Mouse (Mus musculus) megakaryocyte, adult 5-6 weeks (primary cell): ENCODE results near the gene Trir. TPM values are rescaled to one million over a fixed set of nuclear protein-coding genes. Genes with fewer than 3 reads are reported as not detected.

Experiments used
- ATAC-seq: 2 replicates; pipeline ENCODE4 v1.8.0; 2016; ENCODE audit warnings: mild to moderate bottlenecking, inconsistent platforms; ENCODE audit not compliant: poor library complexity, severe bottlenecking
- total RNA-seq, 2 experiments: library from RNA; stranded (forward) in 1 of 2; stranded (reverse) in 1 of 2; fragments of 153-499, 151-499 nt in 1 of 2; fragments of 221-1000, 200-1000 nt in 1 of 2; gene quantifications; 2 replicates each; pipeline versions ENCODE4 v1.2.3 to v1.2.4; 2015 to 2017

Trir gene
- total RNA-seq, 2 experiments from 2014 or later, result 138 to 422 TPM

- no peak for ATAC-seq
Observed at GRCm38 (mm10) chr8:84990836-84991235, 35.8 kb upstream of the Trir start.

DNA sequence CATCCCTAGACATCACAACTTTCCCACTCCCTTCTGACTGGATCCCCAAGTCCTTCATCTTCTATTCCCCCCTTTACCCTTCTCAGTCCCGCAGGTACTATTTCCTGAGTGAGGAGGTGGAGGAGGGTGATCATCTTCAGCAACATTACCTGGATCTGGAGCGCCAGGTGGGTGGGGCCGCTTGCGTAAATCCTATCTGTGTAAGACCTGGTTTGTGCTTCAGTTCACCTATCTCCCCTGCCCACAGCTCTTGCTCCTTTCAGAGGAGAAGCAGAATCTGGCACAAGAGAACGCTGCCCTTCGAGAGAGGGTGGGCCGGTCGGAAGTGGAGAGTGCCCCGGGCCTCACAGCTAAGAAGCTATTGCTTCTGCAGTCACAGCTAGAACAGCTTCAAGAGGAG is 32.2 kb upstream of the Trir start:
- ATAC-seq, result no peak

GRCm38 (mm10) chr8:84995680-84996079 is 30.9 kb upstream of the Trir start:
- ATAC-seq, result no peak

DNA sequence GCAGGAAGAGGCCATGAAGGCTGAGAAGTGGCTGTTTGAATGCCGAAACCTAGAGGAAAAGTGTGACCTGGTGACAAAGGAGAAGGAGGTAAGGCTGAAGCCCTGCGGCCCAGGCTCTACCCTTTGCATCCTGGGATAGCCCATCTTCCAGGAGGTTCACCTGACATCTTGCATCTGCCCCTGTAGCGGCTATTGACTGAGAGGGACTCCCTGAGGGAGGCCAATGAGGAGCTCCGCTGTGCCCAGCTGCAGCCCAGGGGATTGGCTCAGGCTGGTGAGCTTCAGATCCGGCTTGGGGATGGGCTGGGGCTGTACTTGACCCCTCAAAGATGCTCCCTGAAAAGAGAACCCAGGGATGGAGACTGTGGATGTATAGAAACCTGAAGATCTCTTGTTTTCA is 29.6 kb upstream of the Trir start:
- no peak for ATAC-seq

GRCm38 (mm10) chr8:84997649-84998295 is 28.9 kb upstream of the Trir start:
- ATAC-seq, result peak; percentile 100

DNA sequence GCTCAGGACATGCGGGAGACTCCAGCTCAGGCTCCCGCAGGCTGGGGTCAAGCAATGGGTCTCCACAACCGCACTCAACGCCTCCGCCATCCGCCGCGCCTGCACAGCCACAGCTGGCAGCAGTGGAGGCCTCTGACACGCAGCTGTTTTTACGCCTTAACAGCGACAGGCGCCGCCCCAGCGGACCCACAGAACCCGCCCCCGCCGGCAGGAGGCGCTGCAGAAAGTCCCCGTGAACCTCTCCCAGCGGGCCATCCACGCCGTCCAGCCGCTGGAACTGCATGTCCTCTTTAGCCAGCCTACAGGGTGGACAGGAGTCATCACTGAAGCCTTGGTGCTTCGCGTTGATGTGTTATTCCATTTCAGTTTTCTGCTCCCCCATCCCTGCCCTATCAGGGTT is 18.9 kb upstream of the Trir start:
- peak; percentile 84 for ATAC-seq

DNA sequence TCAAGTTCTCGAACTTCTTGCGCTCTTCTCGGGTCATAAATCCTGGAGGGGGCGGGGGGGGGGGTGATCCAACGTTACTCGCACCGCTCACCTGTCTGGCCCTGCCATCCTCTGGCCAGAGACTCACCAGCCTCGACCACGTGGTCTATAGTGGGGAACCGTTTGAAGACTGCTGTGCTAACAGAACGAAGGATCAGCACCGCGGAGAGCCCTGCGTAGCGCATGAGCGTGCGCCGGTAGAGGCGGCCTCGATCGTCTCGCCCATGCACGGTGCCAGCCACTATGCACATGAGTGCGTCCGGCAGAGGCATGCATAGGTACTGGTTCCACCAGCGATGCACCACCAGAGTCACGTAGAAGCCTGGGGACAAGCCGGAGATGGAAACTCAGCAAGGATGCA is 15.4 kb upstream of the Trir start:
- no peak for ATAC-seq

DNA sequence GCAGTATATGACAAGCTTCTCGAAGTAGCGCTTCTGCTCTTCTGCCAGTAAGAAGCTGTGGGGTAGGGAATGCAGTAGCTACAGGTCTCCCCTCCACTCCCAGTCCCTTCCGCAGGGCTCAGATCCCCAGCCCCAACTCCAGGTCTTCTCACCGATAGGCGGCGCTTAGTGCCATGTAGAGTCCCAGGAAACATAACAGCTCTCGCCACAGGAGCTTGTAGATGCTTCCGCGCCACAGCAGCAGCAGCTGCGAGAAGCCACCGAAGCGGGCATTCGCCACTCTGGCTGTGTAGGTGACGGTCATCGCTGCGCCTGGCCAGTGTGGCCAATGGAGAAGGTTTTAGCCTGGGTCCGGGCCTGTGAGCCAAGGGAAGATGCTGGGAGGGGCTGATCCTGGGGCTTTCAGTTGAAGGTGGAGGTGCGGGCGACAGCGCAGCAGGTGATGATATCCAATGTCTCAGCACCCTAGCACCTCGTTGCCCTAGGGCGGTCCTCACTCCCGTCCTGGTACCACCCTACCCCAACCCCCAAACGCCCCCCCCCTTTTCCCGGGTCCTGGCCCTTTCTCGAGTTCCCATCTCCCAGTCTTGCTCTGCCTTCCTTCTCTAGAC is 13.3 kb upstream of the Trir start:
- ATAC-seq, result peak; percentile 95

GRCm38 (mm10) chr8:85014431-85014830 is 12.2 kb upstream of the Trir start, which contains the start of gene Best2:
TSS of gene Best2 (minus strand) at chr8:85014531.
- no peak for ATAC-seq

DNA sequence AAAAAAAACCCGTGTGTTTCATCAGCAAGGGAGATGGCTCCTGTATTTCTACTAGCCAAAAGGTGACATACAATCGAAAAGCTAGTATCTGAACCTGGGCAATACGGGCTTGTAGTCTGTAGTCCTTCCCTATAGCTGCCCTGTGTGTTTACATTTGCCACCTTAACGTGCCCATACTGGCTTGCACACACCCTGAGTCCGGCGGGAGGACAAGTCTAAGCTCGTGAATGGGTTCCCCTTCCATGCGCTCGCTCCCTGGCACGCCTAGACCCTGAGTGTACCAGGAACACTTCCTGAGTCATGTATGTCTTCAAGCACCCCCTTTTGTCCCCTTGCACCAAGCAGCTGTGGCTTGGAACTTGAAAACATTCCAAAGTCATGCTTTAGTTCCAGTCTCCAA is 9.9 kb upstream of the Trir start:
- no peak for ATAC-seq

GRCm38 (mm10) chr8:85017209-85017608 is 9.4 kb upstream of the Trir start:
- ATAC-seq, result no peak

DNA sequence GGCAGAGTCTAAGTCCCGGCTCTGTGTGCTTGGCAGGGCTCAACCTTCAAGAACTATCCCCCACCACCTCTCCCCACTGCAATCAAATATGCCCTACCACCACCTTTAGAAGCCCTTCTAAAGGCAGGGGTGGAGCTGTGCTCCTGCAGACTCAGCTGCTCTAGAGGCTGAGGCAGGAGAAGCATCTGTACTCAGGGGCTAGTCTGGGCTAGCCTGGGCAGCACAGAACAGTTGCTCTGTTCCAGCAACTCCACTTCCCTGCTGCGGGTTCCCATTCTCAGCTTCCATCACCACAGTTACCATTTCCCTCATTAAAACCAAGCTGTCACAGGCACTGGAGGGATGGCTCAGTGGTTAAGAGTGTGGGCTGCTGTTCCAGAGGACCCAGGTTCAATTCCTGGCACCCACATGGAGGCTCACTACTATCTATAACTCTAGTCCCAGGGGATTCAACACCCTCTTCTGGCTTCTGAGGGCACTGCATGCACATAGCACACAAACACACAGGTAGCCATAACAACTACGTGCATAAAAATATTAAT is 5.0 kb upstream of the Trir start:
- no peak for ATAC-seq

DNA sequence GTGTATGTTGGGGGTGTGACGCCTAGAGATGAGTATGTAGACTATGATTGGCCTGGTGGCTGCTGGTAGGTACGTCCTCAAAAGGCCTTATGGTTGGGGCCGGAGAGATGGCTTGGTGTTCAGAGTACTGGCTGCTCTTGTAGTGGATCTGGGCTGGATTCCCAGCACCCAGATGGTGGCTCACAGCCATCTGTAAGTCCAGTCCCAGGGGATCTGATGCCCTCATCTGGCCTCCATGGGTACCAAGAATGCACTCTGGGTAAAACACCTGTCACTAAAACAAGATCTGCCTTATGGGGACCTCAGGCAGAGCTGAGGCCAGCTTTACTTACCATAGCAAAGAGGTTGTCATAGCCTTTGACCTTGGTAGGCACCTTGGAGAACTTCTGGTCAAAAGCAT is 2.8 kb upstream of the Trir start:
- ATAC-seq, result no peak

DNA sequence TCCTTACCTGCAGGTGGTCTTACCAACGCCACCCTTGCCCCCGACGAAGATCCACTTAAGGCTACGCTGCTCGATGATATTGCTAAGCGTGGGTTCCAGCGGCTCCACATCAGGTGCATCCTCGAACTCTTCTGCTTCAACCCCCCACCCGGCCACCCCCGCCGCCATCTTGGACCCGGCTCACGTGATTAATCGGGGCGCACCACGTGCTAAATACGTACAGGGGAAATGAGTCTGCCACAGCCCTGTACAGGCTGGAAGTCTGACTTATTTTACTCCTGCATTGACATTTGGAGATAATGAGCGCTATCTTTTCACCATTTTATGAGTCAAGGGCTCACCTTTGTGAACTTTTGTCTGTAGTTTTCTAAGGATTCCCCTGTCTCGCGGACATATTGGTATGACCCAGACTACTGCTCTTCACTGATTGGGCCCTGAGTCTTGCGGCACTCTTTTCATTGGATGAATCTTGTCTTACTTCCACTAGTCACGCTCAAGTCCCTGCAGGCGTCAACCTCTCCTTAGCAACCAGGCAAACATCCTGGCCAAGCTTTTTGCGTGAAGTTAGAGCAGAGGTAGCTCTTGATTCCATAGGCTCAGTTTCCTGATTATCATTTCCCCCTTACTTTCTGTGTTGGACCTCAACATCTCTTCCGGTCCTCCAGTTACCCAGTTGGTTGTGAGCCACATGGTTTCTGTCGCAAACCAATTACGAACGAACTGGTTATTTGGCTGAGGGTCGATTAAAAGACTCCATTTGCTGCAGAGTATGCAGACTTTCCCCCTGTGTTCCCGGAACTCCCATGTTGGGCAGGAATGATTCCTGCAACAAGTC is 1.3 kb upstream of the Trir start, which contains the start of gene Asna1:
Gene Asna1 (minus strand): TSS at position 184 of the 835 bp plus-strand sequence.
- peak; percentile 82 for ATAC-seq

- ATAC-seq, result no peak
Observed at GRCm38 (mm10) chr8:85027516-85027855, 863 bp downstream of the Trir start.

- no peak for ATAC-seq
Observed at GRCm38 (mm10) chr8:85027922-85028321, 1.3 kb downstream of the Trir start.

- ATAC-seq, result no peak
Observed at GRCm38 (mm10) chr8:85029271-85029670, 2.6 kb downstream of the Trir start.

GRCm38 (mm10) chr8:85032622-85033311 is 6.1 kb downstream of the Trir start:
- no peak for ATAC-seq

- ATAC-seq, result no peak
Observed at GRCm38 (mm10) chr8:85033867-85034266, 7.2 kb downstream of the Trir start.

DNA sequence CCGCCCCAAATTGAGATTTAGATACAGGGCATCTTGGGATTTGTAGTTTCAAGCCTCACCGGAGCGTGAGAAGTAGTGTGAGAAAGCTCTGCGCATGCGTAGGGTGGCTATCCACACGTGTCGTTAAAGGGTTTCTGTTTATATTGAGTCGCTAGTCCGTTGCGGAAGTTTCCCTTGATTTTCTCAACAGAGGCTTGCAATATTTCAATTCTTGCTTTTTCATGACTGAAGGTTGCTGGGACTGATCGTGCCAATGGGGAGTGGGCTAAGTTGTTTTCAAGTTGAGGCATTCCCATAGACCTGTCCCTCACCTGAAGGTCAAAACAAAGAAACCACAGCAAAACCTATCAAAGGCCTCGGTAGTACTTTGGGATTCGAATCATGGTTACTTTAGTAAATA is 8.1 kb downstream of the Trir start:
- ATAC-seq, result peak; percentile 40

DNA sequence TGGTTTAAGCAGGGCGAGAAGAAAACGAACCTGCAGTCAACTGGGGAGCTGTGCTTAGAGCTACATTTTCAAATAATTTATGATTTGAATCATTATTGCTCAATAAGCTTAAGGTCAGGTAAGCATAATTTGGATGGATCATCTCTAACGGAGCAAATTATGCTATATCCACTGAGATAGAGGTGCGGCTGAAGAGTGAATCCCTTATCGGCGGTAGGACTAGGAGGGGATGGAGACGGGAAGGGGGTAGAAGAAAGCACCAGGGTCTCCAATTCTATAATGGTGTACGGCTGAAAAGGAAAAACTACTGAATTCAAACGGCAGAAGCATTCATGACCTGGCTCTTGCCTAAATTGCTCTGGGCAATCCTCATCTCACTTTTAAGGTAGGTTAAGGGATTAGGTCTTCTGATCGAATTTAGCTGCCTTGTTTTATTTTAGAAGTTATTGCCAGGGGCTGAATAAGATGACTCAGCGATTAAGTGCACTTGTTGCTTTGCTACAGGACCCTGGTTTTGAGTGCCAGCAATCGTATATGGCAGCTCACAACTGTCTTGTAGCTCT is 8.6 kb downstream of the Trir start:
- no peak for ATAC-seq
